Mouse (Mus musculus) heart, postnatal 0 days (tissue): ENCODE results near the gene Slc37a1. TPM values are rescaled to one million over a fixed set of nuclear protein-coding genes. Genes with fewer than 3 reads are reported as not detected.

Source experiments
- ATAC-seq: fragments of 200-750 bp; cut with Nextera tagmentation; 2 replicates; pipeline ENCODE4 v1.8.0; 2017; ENCODE audit warnings: low read depth, moderate number of reproducible peaks, moderate library complexity; ENCODE audit not compliant: insufficient read depth
- DNase-seq: peaks from one replicate; pipeline ENCODE4 v3.0.0-alpha.2; 2016; ENCODE audit warnings: low spot score
- H3K27ac ChIP-seq: fragments of 300-500 bp; sonication (generic); 2 replicates; pipeline ENCODE4 v1.5.1; 2014; ENCODE audit warnings: low read depth, mild to moderate bottlenecking
- H3K27me3 ChIP-seq: fragments of 300-500 bp; sonication (generic); 2 replicates; pipeline ENCODE4 v1.6.1; 2014; ENCODE audit warnings: low read length, mixed read lengths; ENCODE audit not compliant: control insufficient read depth, insufficient read depth
- H3K36me3 ChIP-seq: fragments of 300-500 bp; sonication (generic); replicated peaks from 2 replicates; pipeline ENCODE4 v1.6.1; 2014; ENCODE audit warnings: low read length, mixed read lengths; ENCODE audit not compliant: control insufficient read depth, insufficient read depth
- H3K4me1 ChIP-seq: fragments of 300-500 bp; sonication (generic); 2 replicates; pipeline ENCODE4 v1.6.1; 2014; ENCODE audit warnings: antibody characterized with exemption; ENCODE audit not compliant: control insufficient read depth, insufficient read depth
- H3K4me2 ChIP-seq: fragments of 300-500 bp; sonication (generic); 2 replicates; pipeline ENCODE4 v1.6.1; 2014; ENCODE audit warnings: low read depth, mild to moderate bottlenecking, low read length, moderate library complexity
- H3K4me3 ChIP-seq: fragments of 300-500 bp; sonication (generic); 2 replicates; pipeline ENCODE4 v1.5.1; 2014; ENCODE audit warnings: low read depth, low read length
- H3K9ac ChIP-seq: fragments of 300-500 bp; sonication (generic); replicated peaks from 2 replicates; pipeline ENCODE4 v1.6.1; 2014; ENCODE audit warnings: low read depth, low read length, mixed read lengths
- H3K9me3 ChIP-seq: fragments of 300-500 bp; sonication (generic); replicated peaks from 2 replicates; pipeline ENCODE4 v1.6.1; 2016; ENCODE audit warnings: low read length; ENCODE audit not compliant: control insufficient read depth
- CTCF ChIP-seq: IDR thresholded peaks from 2 replicates; pipeline ENCODE4 v1.5.1; 2016; ENCODE audit warnings: antibody characterized with exemption, control low read depth, low read depth
- EP300 ChIP-seq: IDR thresholded peaks from 2 replicates; pipeline ENCODE4 v1.6.1; 2016; ENCODE audit warnings: antibody characterized with exemption, low read depth
- WGBS: fragments of 180-500 bp; shearing (Covaris S2); extraction: QIAGEN DNeasy Blood & Tissue Kit; methylation state at CpG from one replicate; pipeline ENCODE4 v1.1.7; 2014; 5-methylcytosine and 5-hydroxymethylcytosine counted together
- polyA plus RNA-seq: library from polyadenylated mRNA; unstranded; fragments of >200 nt; fragmentation: Nextera tagmentation; extraction: Ambion mirVana; gene quantifications from 2 replicates; pipeline ENCODE4 v1.2.1, GENCODE M21; 2015
- total RNA-seq: library from RNA; depleted of rRNA; stranded (reverse); fragments of >200 nt; gene quantifications from 2 replicates; pipeline ENCODE4 v1.2.3, GENCODE M21; 2014; ENCODE audit warnings: low replicate concordance

Gene Slc37a1
- total and polyA plus RNA-seq, 2 experiments from 2014 or later = 13.5 to 37.9 TPM

DNA sequence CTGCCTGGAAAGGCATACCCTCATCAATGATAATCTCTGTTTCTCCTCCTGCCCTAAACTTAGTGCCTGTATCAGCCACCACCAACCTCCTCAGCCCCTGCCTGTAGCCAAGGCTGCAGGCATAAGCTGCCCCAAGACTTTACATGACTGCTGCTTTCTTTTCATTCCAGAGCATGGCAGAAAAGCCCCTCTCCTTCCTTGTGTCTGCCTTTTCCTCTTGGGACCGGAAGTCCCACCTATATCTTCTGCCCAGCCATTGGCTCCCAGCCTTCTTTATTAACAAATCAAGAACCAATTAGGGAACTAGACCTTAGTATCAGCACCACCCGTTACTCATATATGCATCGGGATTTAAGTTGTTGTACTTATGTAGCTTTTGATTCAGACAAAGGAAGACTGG lies 624 bp downstream of the Slc37a1 start:
- Histone ChIP-seq H3K4me1 (no peaks in the 10 kb centered on the region), H3K27me3 (no peaks in the 10 kb centered on the region), H3K9ac (no peak overlapping the region), H3K4me2 (no peak overlapping the region), H3K36me3 (no peaks in the 10 kb centered on the region), H3K27ac (no peak overlapping the region), H3K4me3 (no peak overlapping the region), H3K9me3 (no peaks in the 10 kb centered on the region)
- 69% methylated on average over 3 of the region's 3 CpGs for WGBS
- TF ChIP-seq CTCF (no peak), EP300 (no peak)
- ATAC-seq (no peak), DNase-seq (no peak)

DNA sequence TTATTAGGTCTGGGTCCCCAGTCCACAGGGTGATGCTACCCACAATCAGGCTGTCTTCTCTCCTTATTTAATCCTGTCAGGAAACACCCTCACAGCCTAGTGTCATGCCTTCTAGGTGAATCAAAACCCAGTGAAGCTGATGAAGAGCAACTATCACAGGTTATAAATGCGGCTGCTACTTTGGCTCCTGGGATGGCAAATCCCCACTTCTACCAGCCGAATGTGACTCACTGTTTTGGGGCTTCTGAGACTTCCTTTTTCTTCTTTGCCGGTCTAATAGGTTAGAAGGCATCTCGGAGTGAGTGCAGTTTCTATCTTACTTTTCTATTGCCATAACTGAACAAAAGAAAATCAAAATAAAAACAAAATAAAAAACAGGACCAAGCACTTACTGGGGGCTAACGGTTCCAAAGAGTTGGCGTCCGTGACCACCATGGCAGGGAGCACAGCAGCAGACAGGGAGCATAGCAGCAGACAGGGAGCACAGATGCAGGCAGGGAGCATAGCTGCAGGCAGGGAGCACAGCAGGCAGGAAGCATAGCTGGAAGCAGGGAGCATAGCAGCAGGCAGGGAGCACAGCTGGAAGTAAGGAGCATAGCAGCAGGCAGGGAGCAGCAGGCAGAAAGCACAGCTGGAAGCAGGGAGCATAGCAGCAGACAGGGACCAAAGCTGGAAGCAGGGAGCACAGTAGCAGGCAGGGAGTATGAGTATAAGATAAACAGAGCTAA lies 2.6 kb downstream of the Slc37a1 start:
- Histone ChIP-seq H3K4me2 (no peak overlapping the region), H3K9me3 (no peaks in the 10 kb centered on the region), H3K27ac (no peak overlapping the region), H3K27me3 (no peaks in the 10 kb centered on the region), H3K9ac (no peak overlapping the region), H3K36me3 (no peaks in the 10 kb centered on the region), H3K4me1 (no peaks in the 10 kb centered on the region), H3K4me3 (no peak overlapping the region)
- TF ChIP-seq EP300 (no peak), CTCF (no peak)
- 55% methylated on average over 7 of the region's 7 CpGs for WGBS
- DNase-seq = no peak
- no peak for ATAC-seq

DNA sequence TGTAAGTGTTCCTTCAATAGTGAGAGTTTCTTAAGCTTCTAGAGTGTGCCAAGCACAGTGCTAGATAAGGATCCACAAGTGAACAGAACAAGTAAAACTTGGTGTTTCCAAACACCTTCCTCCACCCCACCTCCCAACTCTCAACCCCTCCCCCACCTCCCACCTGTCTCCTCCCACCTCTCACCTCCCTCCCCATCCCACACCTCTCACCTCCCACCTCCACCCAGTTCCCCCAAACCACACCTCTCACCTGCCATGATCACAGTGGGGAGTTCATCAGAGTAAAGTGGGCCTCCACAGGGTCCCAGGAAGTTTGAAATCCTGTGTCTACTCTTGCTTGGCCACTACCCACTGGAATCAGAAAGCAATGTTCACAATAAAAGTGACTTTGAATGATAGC lies 3.7 kb downstream of the Slc37a1 start:
- Histone ChIP-seq H3K4me2 (no peak overlapping the region), H3K4me3 (no peak overlapping the region), H3K27me3 (no peaks in the 10 kb centered on the region), H3K9ac (no peak overlapping the region), H3K4me1 (0 out of 2 replicates have a peak, but pooled peaks cover 2% of the 10 kb centered on the region), H3K9me3 (no peaks in the 10 kb centered on the region), H3K27ac (no peak overlapping the region), H3K36me3 (no peaks in the 10 kb centered on the region)
- no peak for ATAC-seq
- no peak for TF ChIP-seq EP300
- no peak for TF ChIP-seq CTCF
- peak; percentile 32 for DNase-seq

DNA sequence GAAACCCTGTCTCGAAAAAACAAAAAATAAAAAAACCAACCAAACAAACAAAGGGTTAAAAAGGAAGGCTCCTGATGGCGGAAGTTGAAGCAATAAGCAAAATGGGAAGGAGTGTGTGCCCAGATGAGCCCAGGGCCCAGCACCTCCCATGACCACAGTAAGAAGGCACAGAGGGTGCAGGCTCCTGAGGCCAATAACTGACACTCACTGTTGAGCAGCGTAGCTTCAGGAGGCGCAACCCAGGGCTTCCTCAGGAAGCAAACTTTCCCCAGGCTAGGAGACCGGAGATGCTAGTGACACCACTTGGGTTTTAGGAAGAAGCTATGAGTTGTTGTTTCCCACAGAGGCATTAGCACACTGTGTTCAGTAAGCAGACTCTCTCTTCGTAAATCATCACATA lies 4.3 kb downstream of the Slc37a1 start:
- no peak for DNase-seq
- Histone ChIP-seq H3K27ac (no peak overlapping the region), H3K4me2 (no peak overlapping the region), H3K27me3 (no peaks in the 10 kb centered on the region), H3K4me3 (no peak overlapping the region), H3K9ac (no peak overlapping the region), H3K4me1 (0 out of 2 replicates have a peak, but pooled peaks cover 5% of the 10 kb centered on the region), H3K36me3 (no peaks in the 10 kb centered on the region), H3K9me3 (no peaks in the 10 kb centered on the region)
- WGBS = 59% methylated on average over 6 of the region's 6 CpGs
- no peak for TF ChIP-seq CTCF
- no peak for TF ChIP-seq EP300
- no peak for ATAC-seq

DNA sequence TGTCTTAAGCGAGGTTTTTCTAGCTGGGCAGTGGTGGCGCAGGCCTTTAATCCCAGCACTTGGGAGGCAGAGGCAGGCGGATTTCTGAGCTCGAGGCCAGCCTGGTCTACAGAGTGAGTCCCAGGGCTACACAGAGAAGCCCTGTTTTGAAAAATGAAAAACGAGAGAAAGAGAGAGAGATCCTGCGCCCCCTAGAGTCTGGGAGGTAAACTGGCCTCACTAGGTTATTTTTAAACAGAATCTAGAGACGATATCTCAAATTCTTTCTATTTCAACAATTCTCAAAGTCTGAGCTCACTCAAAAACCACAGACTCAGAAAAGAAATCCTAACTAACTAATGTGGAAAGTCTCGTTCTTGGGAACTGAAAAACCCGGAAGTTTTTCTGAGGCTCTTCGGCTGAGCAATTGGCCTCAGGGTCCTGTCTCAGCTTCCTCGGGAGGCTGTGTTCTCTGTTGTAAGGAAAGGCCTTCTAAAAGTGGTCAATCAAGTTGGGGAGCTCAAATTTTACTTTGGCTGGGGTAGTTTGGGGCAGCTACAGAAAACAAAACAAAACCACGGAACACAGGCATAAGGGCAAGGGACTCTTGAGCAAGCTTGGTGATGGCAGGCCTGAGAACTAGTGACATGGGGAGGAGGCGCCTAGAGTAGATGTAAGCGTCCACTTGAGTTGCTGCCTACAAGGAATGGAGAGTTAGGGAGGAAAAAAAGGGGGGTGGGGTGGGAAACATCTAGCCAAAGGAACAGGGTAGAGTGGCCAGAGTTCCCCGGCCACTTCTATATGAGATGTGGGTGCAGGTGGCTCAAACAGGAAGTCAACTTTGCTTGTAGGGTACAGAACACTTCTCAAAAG lies 8.0 kb downstream of the Slc37a1 start:
- 79% methylated on average over 15 of the region's 15 CpGs for WGBS
- Histone ChIP-seq H3K9ac (no peak overlapping the region), H3K27me3 (no peaks in the 10 kb centered on the region), H3K27ac (no peak overlapping the region), H3K9me3 (no peaks in the 10 kb centered on the region), H3K36me3 (no peaks in the 10 kb centered on the region), H3K4me3 (no peak overlapping the region), H3K4me1 (peaks cover 30% of the 10 kb centered on the region), H3K4me2 (no peak overlapping the region)
- TF ChIP-seq CTCF (peak; percentile 30; the same call in 1 of the 2 replicates), EP300 (no peak)
- no peak for DNase-seq
- no peak for ATAC-seq
